Mouse (Mus musculus) cerebellum, adult 11 months (tissue): ENCODE measurements at regions not wholly inside any gene's neighbourhood (a gene's known extent, or its start where the extent isn't known, plus 50 kb on each side); places are given as distances from the start of the nearest gene placed in this dataset.
"Not testable (repeated sequence)": the region's sequence is repeated elsewhere in the genome, so short reads cannot be mapped to it uniquely, and the experiment has no call there.

Experiments
- DNase-seq: peaks from one replicate; pipeline ENCODE4 v3.0.0; 2022

DNA sequence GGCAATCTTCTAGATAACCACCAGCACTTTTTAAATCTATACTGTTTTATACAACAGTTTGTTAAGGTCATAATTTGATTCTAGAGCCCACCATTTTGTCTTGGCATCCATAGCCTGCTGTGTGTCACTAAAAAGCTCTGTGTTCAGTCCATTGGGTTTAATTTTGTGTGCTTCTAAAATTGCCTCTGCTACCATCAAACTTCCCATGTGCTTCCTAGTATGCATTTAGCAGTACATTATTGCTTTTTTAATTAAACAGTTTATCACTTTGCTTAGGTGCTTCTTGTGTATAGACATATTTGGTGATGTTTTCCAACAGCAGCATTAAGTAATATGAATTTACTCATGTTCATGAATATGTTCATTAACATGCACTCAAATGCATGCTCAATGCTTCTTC, 102.4 kb upstream of the Egfr start:
- DNase-seq = no peak

DNA sequence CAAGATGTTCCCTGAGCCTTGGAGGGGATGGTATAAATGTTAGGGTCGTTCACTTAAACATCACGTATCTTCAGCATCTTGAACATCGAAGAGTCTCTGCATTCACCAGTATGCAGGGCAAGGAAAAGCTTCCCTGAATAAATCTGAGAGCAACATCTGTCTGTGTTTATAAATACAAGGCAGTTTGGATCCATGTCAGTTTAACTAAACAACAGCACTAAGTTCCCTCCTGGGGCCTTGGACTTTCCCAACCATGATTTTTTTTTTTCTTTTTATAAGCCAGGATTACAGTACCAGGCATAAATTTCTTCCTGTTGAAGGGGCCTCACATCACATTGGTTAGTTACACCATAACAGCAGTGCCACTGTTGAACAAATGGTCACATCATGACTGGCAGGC, 88.2 kb upstream of the Egfr start:
- no peak for DNase-seq

DNA sequence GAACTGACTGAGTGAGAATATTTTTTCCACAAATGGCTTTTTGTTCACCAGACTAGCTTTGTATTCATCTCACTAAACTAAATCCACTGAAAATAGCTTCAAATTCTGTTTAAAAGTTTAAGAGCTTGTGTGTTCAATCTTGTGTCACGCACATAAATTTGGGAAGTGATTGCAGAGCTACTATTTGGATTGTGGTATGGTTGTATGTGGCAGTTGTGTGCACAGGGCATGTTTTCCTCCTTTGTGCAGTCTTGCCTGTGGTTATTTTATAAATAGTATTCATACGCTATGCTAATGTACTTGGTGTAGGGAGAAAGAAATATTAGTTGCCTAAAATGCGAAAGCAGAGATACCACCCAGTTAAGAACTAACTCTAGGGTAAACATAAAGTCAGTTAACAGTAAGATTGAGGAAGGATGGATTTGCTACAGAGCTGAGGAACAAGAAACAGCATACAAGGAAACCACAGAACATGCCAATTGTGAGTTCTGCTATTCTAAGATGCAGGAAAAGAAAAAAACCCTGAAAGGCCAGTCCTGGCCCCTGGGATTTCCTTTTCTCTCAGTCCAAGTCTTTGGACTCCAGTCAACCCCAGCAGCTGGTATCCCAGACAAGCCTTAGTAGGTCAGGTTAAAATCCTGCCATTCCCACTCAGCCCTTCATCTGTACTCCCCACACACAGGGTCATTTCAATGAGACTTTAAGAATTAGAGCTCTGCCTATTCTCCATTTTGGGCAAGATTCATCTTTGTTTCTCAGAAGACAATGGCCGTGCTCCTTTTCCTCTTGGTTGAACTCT, 82.4 kb upstream of the Egfr start:
- DNase-seq = no peak

DNA sequence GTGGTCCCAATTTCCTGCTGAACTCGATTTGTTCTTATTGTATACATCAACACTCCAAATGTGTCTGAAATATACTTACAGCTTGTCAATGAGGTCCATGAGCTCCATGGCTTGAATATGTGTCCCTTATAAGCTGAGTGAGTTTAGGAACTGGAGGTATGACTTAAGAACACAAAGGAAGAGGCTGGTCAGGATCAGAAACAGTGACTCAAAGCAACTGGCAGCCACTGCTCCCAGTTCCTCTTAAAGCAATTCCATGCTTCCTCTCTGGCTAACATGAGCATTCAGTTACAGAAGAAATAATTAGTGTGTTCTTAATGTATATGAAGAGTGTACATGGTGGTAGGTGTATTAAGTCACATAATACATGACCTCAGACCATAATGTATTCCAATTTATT, 81.7 kb upstream of the Egfr start:
- DNase-seq = no peak

DNA sequence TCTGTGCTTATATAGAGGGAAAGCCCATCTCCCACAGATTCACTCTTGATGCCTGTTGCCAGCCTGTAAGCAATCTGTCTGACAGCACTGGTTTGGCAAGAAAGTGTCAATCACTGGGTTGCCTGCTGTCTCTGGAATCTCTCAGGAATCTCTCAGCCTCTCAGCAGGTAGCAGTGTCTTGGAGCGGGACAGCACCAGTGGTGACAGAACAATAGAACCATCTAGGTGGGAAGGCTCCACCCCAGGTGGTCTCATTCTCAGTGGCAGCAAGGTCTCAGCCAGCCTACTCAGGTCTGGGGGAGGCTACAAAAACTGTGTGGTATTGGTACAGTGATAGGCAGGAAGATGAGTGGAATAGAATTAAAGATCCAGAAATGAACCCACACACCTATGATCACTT, 76.1 kb upstream of the Egfr start:
- DNase-seq = not testable (repeated sequence)

DNA sequence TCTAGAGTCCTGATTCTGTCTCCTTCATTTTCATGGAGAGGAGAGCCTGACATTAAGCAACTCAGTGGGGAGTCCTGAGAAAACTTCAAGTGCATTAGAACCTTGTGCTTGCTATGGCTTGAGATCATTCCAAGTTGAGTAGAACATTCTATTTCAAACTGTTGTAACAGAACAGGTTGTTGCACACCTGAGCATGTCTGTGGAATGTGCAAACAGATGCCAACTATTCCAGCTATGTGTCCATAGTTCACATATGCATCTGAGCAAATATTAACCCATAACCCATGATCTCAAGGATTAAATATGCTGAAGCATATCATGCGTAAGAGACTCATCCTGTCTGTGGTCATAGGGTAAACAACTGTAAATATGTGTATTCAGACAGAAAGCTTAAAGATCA, 68.5 kb upstream of the Egfr start:
- DNase-seq = no peak

DNA sequence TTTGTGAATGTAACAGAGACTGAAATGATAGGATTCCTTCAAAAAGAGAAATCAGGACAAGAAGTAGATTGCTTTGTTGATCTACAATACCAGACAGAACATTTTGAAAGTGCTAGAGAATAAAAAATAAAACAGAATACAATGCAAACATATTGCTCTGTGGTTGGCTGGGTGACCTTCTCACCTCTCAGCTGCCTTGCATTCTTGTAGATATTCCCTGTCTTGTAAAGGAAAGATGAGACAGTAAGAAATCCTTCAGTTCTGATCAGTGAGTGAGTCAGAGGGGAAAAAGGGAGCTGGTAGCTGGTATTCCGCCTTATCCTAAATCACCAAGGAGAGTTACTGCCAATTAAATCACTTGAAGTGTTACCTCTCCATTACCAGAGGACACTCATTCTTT, 56.4 kb upstream of the Egfr start:
- DNase-seq = no peak

DNA sequence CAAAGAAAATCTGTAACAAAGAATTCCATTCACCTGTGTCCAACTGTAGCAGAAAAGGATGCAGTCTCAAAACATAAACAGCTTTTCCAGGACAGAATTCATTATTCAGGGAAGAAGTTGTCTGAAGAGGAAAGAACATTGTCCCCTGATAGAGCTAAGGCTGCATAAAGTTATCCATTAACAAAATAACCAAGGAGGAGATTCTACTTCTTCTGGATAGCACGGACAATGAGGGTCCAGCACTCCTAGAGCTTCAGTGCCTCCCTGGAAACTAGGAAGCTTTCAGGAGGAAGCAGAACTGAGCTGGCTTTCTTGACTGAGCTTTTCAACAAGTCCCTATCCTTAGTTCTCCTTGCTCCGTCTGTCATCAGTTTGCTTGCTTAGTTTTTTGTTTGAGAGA, 55.2 kb upstream of the Egfr start:
- DNase-seq = no peak

DNA sequence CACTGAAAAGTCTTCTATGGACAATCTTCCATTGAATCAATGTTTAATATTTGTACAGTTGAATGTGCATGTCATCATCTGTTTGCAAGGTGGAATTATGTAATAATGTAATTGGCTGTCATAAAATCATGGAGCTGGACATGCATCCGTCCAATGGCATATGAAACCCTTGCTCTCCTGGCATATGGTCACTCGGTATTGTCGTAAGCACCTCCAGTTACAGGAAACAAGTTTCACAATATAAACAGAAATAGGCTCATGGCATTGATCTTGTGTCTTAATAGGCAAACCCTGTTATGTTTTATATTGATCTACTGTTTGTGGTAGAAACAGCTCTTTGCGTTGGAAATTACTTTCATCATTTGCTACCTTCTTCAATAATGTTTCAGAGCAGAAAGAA, 50.2 kb upstream of the Egfr start:
- no peak for DNase-seq
